Mouse (Mus musculus) ovary, adult 10 weeks (tissue): Measurements from ENCODE around the gene Klrc1. TPM values are rescaled to one million over a fixed set of nuclear protein-coding genes. Genes with fewer than 3 reads are reported as not detected.

Experiments
- polyA plus RNA-seq: library from polyadenylated mRNA; stranded (reverse); fragments of 350-450 nt; fragmentation: Illumina TruSeq; extraction: RNeasy Lipid Tissue Mini Kit (QIAGEN cat#74804); gene quantifications from one replicate; pipeline ENCODE4 v1.2.3, GENCODE M21; 2014

Gene Klrc1
- polyA plus RNA-seq: 0.43 TPM

GRCm38 (mm10) chr6:129678873-129679272 is at the start of gene Klrc1:
Gene Klrc1, minus strand, starts transcription at chr6:129678973.

DNA sequence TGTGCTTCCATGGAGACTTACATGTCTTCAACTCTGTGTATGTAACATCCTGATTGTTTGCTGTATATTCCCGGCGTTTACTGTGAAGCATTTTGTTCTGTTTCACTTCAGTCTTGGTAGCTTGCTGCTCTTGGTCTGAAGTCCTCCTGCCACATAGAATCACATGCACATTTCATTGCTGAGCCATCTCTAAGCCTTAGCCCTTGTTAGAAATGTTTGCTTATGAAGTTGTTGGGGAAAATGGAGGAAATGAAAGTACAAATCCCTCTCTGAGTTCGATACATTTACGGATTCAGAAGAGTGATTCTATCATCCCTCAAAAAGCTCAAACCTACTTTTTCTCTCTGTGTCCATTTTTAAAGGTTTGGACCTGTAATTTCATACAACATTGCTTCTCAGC is 38.3 kb upstream of the Klrc1 start, which contains the start of gene Klri1:
Klri1 (minus strand) TSS at position 101 of the 400 bp plus-strand sequence.

GRCm38 (mm10) chr6:129660589-129660988 is 18.2 kb downstream of the Klrc1 start, which contains the start of gene Klrc2:
Gene Klrc2, minus strand, starts transcription at chr6:129660689.

GRCm38 (mm10) chr6:129643237-129643636 is 35.5 kb downstream of the Klrc1 start, which contains the start of gene Klrc3:
Gene Klrc3, minus strand, starts transcription at chr6:129643337.

DNA sequence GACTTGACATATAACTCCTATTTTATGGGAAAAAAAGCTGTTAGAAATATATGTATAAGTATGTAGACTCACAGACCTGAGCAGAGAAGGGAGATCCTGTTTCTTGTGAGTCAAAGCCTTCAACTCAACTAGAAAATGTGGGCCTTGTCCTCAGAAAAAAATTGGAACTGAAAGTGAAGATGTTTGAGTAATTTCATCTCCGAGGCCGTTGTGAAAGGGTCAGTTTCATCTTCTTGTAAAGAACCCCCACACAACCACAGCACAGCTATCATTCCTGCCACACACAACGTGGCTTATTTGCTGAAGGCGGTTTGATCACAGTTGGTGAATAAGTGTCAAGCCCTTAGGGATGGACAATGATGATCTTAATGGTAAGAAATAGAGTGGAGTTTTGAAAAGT is 55.0 kb downstream of the Klrc1 start, which contains the start of gene Klrk1:
Klrk1 (minus strand) TSS at position 130 of the 400 bp plus-strand sequence.

Other genes with a start within 250 kb of the Klrc1 start
- 52.7 TPM for gene Clec1a, start 227.0 kb downstream of the Klrc1 start, polyA plus RNA-seq
- gene Olr1, start 171.8 kb downstream of the Klrc1 start, polyA plus RNA-seq: 0.48 TPM
- gene Tmem52b, start 166.4 kb downstream of the Klrc1 start, polyA plus RNA-seq: not detected
- gene Gabarapl1, start 145.8 kb downstream of the Klrc1 start, polyA plus RNA-seq: 40.3 TPM
- gene Klre1, start 101.1 kb downstream of the Klrc1 start, polyA plus RNA-seq: 1.0 TPM
- gene Klrd1, start 87.2 kb downstream of the Klrc1 start, polyA plus RNA-seq: 5.4 TPM
- gene Klrk1, start 55.1 kb downstream of the Klrc1 start, polyA plus RNA-seq: 4.9 TPM
- not detected for gene Klrc3, start 35.6 kb downstream of the Klrc1 start, polyA plus RNA-seq
- gene Klrc2, start 18.3 kb downstream of the Klrc1 start, polyA plus RNA-seq: 0.37 TPM
- gene Klri1, start 38.2 kb upstream of the Klrc1 start, polyA plus RNA-seq: 1.1 TPM
- gene Klri2, start 61.5 kb upstream of the Klrc1 start, polyA plus RNA-seq: 0.48 TPM
- gene Gm156, start 105.3 kb upstream of the Klrc1 start, polyA plus RNA-seq: not detected
- gene Gm17631, start 183.7 kb upstream of the Klrc1 start, polyA plus RNA-seq: not detected
- gene Klra17, start 197.7 kb upstream of the Klrc1 start, polyA plus RNA-seq: 0.80 TPM
- not detected for gene Klra5, start 238.7 kb upstream of the Klrc1 start, polyA plus RNA-seq